Mouse (Mus musculus) stomach, postnatal 0 days (tissue): ENCODE measurements around the gene Sparc.

Experiments
- CTCF ChIP-seq: IDR thresholded peaks from 2 replicates; pipeline ENCODE4 v1.5.1; 2016; ENCODE audit warnings: antibody characterized with exemption, low read depth, mild to moderate bottlenecking, moderate library complexity
- EP300 ChIP-seq: optimal IDR thresholded peaks from 2 replicates; pipeline ENCODE3; 2016; ENCODE audit warnings: antibody characterized with exemption

- TF ChIP-seq EP300 (no peak), CTCF (no peak)
These were observed 47.1 kb upstream of the Sparc start for GRCm38 (mm10) chr11:55469923-55470691.
